Mouse (Mus musculus): Measurements from ENCODE around the gene Gm1673. TPM values are rescaled to one million over a fixed set of nuclear protein-coding genes. Genes with fewer than 3 reads are reported as not detected.

Gene Gm1673
- polyA plus RNA-seq, 1 experiment from 2014 or later: 62.2 TPM

DNA sequence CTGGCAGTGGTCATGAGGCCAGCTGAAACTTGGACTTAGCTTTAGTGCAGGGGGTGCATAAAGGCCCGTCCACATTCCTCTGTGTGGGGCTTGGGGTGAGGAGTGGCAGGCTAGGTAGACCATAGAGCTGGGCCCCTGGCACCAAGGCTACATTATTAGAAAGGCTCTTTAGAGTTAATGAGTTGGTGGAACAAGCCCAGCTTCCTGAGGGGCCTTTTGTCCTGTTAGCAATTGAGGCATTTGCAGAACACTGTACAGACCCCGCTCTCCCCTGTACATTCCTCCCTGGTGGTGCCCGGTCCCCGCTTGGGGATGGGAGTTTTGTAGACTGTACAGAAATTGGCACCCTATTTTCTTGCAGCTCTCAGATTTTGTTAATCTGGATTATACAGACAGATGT, 19.4 kb downstream of the Gm1673 start:
- WGBS: 87% methylated on average over 4 of the region's 4 CpGs

GRCm38 (mm10) chr5:34004618-34005017, 21.4 kb downstream of the Gm1673 start:
- no peaks in the 10 kb centered on the region for H3K27me3 ChIP-seq (ENCODE audit: control insufficient read depth, insufficient read depth, low read depth, low read length)
- no peaks in the 10 kb centered on the region for H3K9me3 ChIP-seq (ENCODE audit: control insufficient read depth, low read length)
- no peak overlapping the region for H3K4me3 ChIP-seq (ENCODE audit: low read length)
- no peak overlapping the region for H3K9ac ChIP-seq (ENCODE audit: low read length)
- no peak overlapping the region for H3K4me2 ChIP-seq (ENCODE audit: low read depth, low read length)
- no peak overlapping the region for H3K27ac ChIP-seq (ENCODE audit: low read length)
- H3K4me1 ChIP-seq (replicated peaks; ENCODE audit: control insufficient read depth, insufficient read depth, low read length): no peaks in the 10 kb centered on the region
- ATAC-seq (ENCODE audit: low read depth): no peak
- H3K36me3 ChIP-seq (ENCODE audit: control insufficient read depth, insufficient read depth, low read length): no peaks in the 10 kb centered on the region
- 67% methylated on average over 5 of the region's 5 CpGs for WGBS

More for the DNA sequence above, 19.4 kb downstream of the Gm1673 start:
- no peak for ATAC-seq (ENCODE audit: low read depth)
- H3K9me3 ChIP-seq (ENCODE audit: control insufficient read depth, low read length): no peaks in the 10 kb centered on the region
- H3K4me1 ChIP-seq (replicated peaks; ENCODE audit: control insufficient read depth, insufficient read depth, low read length): peaks cover 2% of the 10 kb centered on the region
- no peak overlapping the region for H3K9ac ChIP-seq (ENCODE audit: low read length)
- H3K27me3 ChIP-seq (ENCODE audit: control insufficient read depth, insufficient read depth, low read depth, low read length): peaks cover 18% of the 10 kb centered on the region
- H3K36me3 ChIP-seq (ENCODE audit: control insufficient read depth, insufficient read depth, low read length): no peaks in the 10 kb centered on the region
- no peak overlapping the region for H3K4me2 ChIP-seq (ENCODE audit: low read depth, low read length)
- no peak overlapping the region for H3K4me3 ChIP-seq (ENCODE audit: low read length)
- H3K27ac ChIP-seq (ENCODE audit: low read length): no peak overlapping the region

DNA sequence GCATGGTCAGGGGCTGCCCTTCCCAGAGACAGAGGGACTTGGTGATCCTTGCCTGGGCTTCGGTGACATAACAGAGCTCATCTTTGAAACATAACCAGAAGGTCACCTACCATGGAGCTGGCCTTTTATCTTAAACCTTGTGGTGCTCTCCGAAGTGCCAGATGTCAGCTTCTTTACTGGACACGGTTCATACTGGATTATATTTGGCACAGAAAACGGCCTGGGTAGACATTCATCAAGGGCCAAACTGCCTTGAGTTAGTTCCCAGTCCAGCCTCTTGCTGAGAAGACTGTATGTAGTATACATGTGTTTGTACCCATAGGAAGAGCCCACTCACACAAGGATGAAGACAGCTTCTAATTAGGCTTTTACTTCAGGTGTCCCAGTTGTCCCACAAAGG, 23.6 kb downstream of the Gm1673 start:
- Histone ChIP-seq H3K4me3 (ENCODE audit: low read length) (no peak overlapping the region), H3K9me3 (ENCODE audit: control insufficient read depth, low read length) (no peaks in the 10 kb centered on the region), H3K4me1 (replicated peaks; ENCODE audit: control insufficient read depth, insufficient read depth, low read length) (no peaks in the 10 kb centered on the region), H3K9ac (ENCODE audit: low read length) (no peak overlapping the region), H3K27ac (ENCODE audit: low read length) (no peak overlapping the region), H3K4me2 (ENCODE audit: low read depth, low read length) (no peak overlapping the region), H3K36me3 (ENCODE audit: control insufficient read depth, insufficient read depth, low read length) (no peaks in the 10 kb centered on the region), H3K27me3 (ENCODE audit: control insufficient read depth, insufficient read depth, low read depth, low read length) (no peaks in the 10 kb centered on the region)
- WGBS: 70% methylated on average over 4 of the region's 4 CpGs
- no peak for ATAC-seq (ENCODE audit: low read depth)

- Histone ChIP-seq H3K36me3 (ENCODE audit: control insufficient read depth, insufficient read depth, low read length) (no peaks in the 10 kb centered on the region), H3K27me3 (ENCODE audit: control insufficient read depth, insufficient read depth, low read depth, low read length) (no peaks in the 10 kb centered on the region), H3K27ac (ENCODE audit: low read length) (no peak overlapping the region), H3K4me2 (ENCODE audit: low read depth, low read length) (no peak overlapping the region), H3K9ac (ENCODE audit: low read length) (no peak overlapping the region), H3K9me3 (ENCODE audit: control insufficient read depth, low read length) (no peaks in the 10 kb centered on the region), H3K4me3 (ENCODE audit: low read length) (no peak overlapping the region), H3K4me1 (replicated peaks; ENCODE audit: control insufficient read depth, insufficient read depth, low read length) (no peaks in the 10 kb centered on the region)
- 68% methylated on average over 4 of the region's 4 CpGs for WGBS
- no peak for ATAC-seq (ENCODE audit: low read depth)
Observed at GRCm38 (mm10) chr5:34007392-34007941, 24.2 kb downstream of the Gm1673 start.

DNA sequence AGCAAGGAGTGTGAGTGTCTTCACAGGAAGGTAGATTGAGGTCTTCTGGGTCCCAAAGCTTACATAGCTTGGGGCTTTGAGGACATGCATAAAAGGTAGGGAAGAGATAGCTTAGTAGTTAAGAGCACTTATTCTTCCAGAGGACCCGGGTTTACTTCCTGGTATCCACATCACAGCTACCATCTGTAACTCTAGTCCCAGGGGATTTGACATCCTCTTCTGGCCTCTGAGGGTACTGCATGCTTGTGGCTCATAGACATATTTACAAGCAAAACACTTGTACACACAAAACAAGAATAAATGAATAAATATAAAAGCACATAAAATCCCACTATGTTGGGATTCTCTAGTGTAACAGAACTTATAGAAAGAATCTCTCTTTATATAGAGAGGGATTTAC, 31.4 kb downstream of the Gm1673 start:
- H3K36me3 ChIP-seq (ENCODE audit: control insufficient read depth, insufficient read depth, low read length): no peaks in the 10 kb centered on the region
- no peak overlapping the region for H3K9ac ChIP-seq (ENCODE audit: low read length)
- H3K27me3 ChIP-seq (ENCODE audit: control insufficient read depth, insufficient read depth, low read depth, low read length): no peaks in the 10 kb centered on the region
- no peak overlapping the region for H3K27ac ChIP-seq (ENCODE audit: low read length)
- 52% methylated on average over 1 of the region's 1 CpGs for WGBS
- no peaks in the 10 kb centered on the region for H3K4me1 ChIP-seq (replicated peaks; ENCODE audit: control insufficient read depth, insufficient read depth, low read length)
- H3K9me3 ChIP-seq (ENCODE audit: control insufficient read depth, low read length): no peaks in the 10 kb centered on the region
- H3K4me2 ChIP-seq (ENCODE audit: low read depth, low read length): no peak overlapping the region
- ATAC-seq (ENCODE audit: low read depth): no peak
- no peak overlapping the region for H3K4me3 ChIP-seq (ENCODE audit: low read length)

DNA sequence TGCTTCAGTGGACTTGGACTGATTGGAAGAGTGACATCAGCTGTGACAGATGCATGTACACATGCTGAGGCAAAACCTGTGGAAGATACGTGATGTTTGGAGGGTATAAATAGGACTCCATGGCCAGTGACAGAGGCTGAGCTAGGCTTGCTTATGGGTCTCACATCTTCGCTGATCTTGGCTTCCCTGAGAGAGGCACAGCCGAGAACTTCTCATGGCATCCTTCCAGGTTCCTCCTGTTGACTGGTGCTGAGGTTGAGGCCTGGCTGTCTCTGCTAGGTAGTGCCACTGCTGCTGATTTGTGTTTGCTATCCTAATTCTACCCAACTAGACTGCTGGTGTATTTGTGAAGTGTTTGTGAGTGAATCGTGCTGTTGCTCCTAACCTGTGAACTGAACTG, 35.7 kb downstream of the Gm1673 start:
- Histone ChIP-seq H3K27me3 (ENCODE audit: control insufficient read depth, insufficient read depth, low read depth, low read length) (no peaks in the 10 kb centered on the region), H3K36me3 (ENCODE audit: control insufficient read depth, insufficient read depth, low read length) (no peaks in the 10 kb centered on the region), H3K4me2 (ENCODE audit: low read depth, low read length) (no peak overlapping the region), H3K27ac (ENCODE audit: low read length) (no peak overlapping the region), H3K9me3 (ENCODE audit: control insufficient read depth, low read length) (no peaks in the 10 kb centered on the region), H3K9ac (ENCODE audit: low read length) (no peak overlapping the region), H3K4me3 (ENCODE audit: low read length) (no peak overlapping the region), H3K4me1 (replicated peaks; ENCODE audit: control insufficient read depth, insufficient read depth, low read length) (no peaks in the 10 kb centered on the region)
- WGBS: 63% methylated on average over 4 of the region's 4 CpGs
- ATAC-seq (ENCODE audit: low read depth): no peak

GRCm38 (mm10) chr5:34030101-34030500, 46.9 kb downstream of the Gm1673 start:
- Histone ChIP-seq H3K9ac (ENCODE audit: low read length) (no peak overlapping the region), H3K27ac (ENCODE audit: low read length) (no peak overlapping the region), H3K9me3 (ENCODE audit: control insufficient read depth, low read length) (no peaks in the 10 kb centered on the region), H3K4me3 (ENCODE audit: low read length) (no peak overlapping the region), H3K36me3 (ENCODE audit: control insufficient read depth, insufficient read depth, low read length) (no peaks in the 10 kb centered on the region), H3K4me2 (ENCODE audit: low read depth, low read length) (no peak overlapping the region), H3K27me3 (ENCODE audit: control insufficient read depth, insufficient read depth, low read depth, low read length) (no peaks in the 10 kb centered on the region), H3K4me1 (replicated peaks; ENCODE audit: control insufficient read depth, insufficient read depth, low read length) (no peaks in the 10 kb centered on the region)
- ATAC-seq (ENCODE audit: low read depth): no peak
- whole genome bisulfite sequencing: 64% methylated on average over 4 of the region's 4 CpGs

DNA sequence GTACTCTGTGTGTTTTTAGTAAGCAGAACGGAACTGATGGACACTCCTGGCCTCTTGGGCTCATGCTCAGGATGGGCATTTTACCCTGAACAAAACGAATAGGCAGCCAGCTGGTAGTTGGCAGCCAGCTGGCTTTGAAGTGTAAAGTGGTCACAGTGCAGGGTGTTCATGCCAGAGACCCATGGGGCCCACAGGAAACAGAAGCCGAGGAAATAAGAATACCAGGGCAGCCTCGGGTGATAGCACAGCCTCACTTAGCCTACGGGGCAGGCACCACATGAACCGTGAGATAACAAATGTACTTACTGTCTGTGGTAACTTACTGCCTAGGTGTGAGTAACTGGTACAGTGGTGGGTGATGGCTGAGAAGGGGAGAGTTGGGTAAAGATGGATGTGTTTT, 47.8 kb downstream of the Gm1673 start:
- H3K36me3 ChIP-seq (ENCODE audit: control insufficient read depth, insufficient read depth, low read length): no peaks in the 10 kb centered on the region
- H3K4me2 ChIP-seq (ENCODE audit: low read depth, low read length): no peak overlapping the region
- H3K4me1 ChIP-seq (replicated peaks; ENCODE audit: control insufficient read depth, insufficient read depth, low read length): no peaks in the 10 kb centered on the region
- no peak overlapping the region for H3K27ac ChIP-seq (ENCODE audit: low read length)
- no peak overlapping the region for H3K4me3 ChIP-seq (ENCODE audit: low read length)
- WGBS: 64% methylated on average over 6 of the region's 6 CpGs
- H3K9me3 ChIP-seq (ENCODE audit: control insufficient read depth, low read length): no peaks in the 10 kb centered on the region
- H3K9ac ChIP-seq (ENCODE audit: low read length): no peak overlapping the region
- H3K27me3 ChIP-seq (ENCODE audit: control insufficient read depth, insufficient read depth, low read depth, low read length): no peaks in the 10 kb centered on the region
- no peak for ATAC-seq (ENCODE audit: low read depth)

DNA sequence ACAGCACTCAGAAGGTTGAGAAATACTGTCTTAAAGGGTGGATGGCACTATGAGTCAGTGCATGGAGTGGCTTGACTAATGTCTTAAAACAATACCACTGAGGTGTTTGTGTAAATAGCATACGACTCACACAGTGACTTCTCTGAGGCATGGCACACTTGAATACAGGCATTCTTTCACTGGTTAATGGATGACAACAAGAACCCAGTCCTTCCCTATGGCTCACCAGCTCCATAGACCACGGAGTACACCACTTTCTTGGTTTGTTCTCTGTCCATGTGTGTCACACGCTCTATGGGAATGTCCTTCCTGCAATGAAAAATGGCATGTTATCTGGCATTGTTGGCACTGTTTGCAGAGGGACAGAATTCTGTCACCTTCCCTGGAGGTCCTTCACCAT, 49.3 kb downstream of the Gm1673 start:
- WGBS: 45% methylated on average over 3 of the region's 3 CpGs
- no peak for ATAC-seq (ENCODE audit: low read depth)
- no peak overlapping the region for H3K9ac ChIP-seq (ENCODE audit: low read length)
- H3K27me3 ChIP-seq (ENCODE audit: control insufficient read depth, insufficient read depth, low read depth, low read length): no peaks in the 10 kb centered on the region
- H3K36me3 ChIP-seq (ENCODE audit: control insufficient read depth, insufficient read depth, low read length): no peaks in the 10 kb centered on the region
- no peak overlapping the region for H3K4me3 ChIP-seq (ENCODE audit: low read length)
- no peak overlapping the region for H3K27ac ChIP-seq (ENCODE audit: low read length)
- H3K4me1 ChIP-seq (replicated peaks; ENCODE audit: control insufficient read depth, insufficient read depth, low read length): no peaks in the 10 kb centered on the region
- H3K4me2 ChIP-seq (ENCODE audit: low read depth, low read length): no peak overlapping the region
- H3K9me3 ChIP-seq (ENCODE audit: control insufficient read depth, low read length): no peaks in the 10 kb centered on the region
